Mouse (Mus musculus): ENCODE data around the gene Usp19.

- TF ChIP-seq CTCF (conservative IDR thresholded peaks at IDR 0.05; ENCODE audit: insufficient read depth, insufficient read length, low read depth, low read length) (no peak), POLR2A (IDR thresholded peaks at IDR 0.05; ENCODE audit: low read depth, low read length) (no peak)
Measured at GRCm38 (mm10) chr9:108451519-108452160, 38.8 kb upstream of the Usp19 start.
